Mouse (Mus musculus): ENCODE results near the gene Rimklb.

DNA sequence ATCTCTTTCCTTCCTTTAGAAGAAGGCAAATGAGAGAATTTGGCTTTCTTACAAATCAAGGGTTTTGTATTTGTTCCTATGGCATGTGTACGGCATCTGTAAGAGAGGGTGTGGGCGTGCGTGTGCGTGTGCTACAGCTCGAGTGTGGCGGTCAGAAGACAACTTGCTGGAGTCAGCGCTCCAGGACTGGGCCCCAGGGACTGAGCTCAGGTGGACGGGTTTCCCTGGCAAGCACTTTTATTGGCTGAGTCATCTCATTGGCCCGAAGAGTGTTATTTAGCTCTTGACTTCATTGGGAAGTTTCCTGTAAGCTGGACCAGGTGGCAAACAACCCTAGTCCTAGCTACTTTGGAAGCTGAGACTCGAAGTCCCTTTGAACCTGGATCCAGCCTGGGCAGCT, 47.4 kb upstream of the Rimklb start:
- no peak for TF ChIP-seq CTCF (IDR thresholded peaks at IDR 0.05)
- TF ChIP-seq POLR2A (IDR thresholded peaks at IDR 0.05; ENCODE audit: insufficient read depth, low read depth, low read length) = no peak
- no peak for TF ChIP-seq EP300 (IDR thresholded peaks at IDR 0.05; ENCODE audit: insufficient read depth, low read depth, low read length)
